Mouse (Mus musculus) forebrain, embryonic 15.5 days (tissue): ENCODE measurements around the gene Ankrd66. TPM values are rescaled to one million over a fixed set of nuclear protein-coding genes. Genes with fewer than 3 reads are reported as not detected.

ENCODE experiments used
- ATAC-seq: fragments of 200-750 bp; cut with Nextera tagmentation; replicated peaks from 2 replicates; pipeline ENCODE4 v1.8.0; 2017; ENCODE audit warnings: mild to moderate bottlenecking, moderate TSS enrichment, moderate library complexity
- H3K27ac ChIP-seq: fragments of 300-500 bp; sonication (generic); replicated peaks from 2 replicates; pipeline ENCODE4 v1.5.1; 2015; ENCODE audit warnings: mild to moderate bottlenecking, inconsistent platforms
- H3K27me3 ChIP-seq: fragments of 300-500 bp; sonication (generic); 2 replicates; pipeline ENCODE4 v1.6.1; 2015; ENCODE audit warnings: inconsistent platforms
- H3K36me3 ChIP-seq: fragments of 300-500 bp; sonication (generic); 2 replicates; pipeline ENCODE4 v1.6.1; 2015; ENCODE audit warnings: mild to moderate bottlenecking, inconsistent platforms
- H3K4me1 ChIP-seq: fragments of 300-500 bp; sonication (generic); 2 replicates; pipeline ENCODE4 v1.6.1; 2015; ENCODE audit warnings: inconsistent platforms
- H3K4me2 ChIP-seq: fragments of 300-500 bp; sonication (generic); replicated peaks from 2 replicates; pipeline ENCODE4 v1.6.1; 2015; ENCODE audit warnings: mild to moderate bottlenecking, inconsistent platforms
- H3K4me3 ChIP-seq: fragments of 300-500 bp; sonication (generic); 2 replicates; pipeline ENCODE4 v1.5.1; 2015; ENCODE audit warnings: mild to moderate bottlenecking, inconsistent platforms
- H3K9ac ChIP-seq: fragments of 300-500 bp; sonication (generic); replicated peaks from 2 replicates; pipeline ENCODE4 v1.6.1; 2015; ENCODE audit warnings: mild to moderate bottlenecking, inconsistent platforms
- H3K9me3 ChIP-seq: fragments of 300-500 bp; sonication (generic); 2 replicates; pipeline ENCODE4 v1.6.1; 2016; ENCODE audit warnings: inconsistent platforms
- WGBS: fragments of 180-500 bp; shearing (Covaris S2); methylation state at CpG from one replicate; pipeline ENCODE4 v1.1.7; 2015; ENCODE audit warnings: mixed read lengths; 5-methylcytosine and 5-hydroxymethylcytosine counted together
- polyA plus RNA-seq: library from polyadenylated mRNA; unstranded; fragments of >200 nt; fragmentation: Nextera tagmentation; extraction: Ambion mirVana; gene quantifications from 2 replicates; pipeline ENCODE4 v1.2.1, GENCODE M21; 2015

The Ankrd66 gene
- polyA plus RNA-seq, 1 experiment from 2014 or later, result 0.47 TPM

DNA sequence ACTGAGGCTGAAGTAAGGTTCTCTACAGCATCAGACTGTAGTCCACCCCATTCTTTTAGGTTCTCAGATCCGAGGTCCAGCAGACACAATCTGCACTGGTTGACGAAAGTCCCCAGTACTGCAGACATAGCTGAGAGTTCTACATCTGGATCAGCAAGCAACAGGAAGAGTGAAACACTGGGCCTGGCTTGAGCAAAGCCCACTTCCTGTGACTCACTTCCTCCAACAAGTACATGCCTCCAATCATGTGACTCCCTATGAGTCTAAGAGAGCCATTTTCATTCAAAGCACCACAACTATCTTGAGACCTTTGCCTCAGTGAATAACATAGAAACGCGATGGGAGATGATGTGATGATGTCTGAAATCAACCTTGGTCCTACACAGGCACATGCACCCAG, 12.2 kb downstream of the Ankrd66 start:
- Histone ChIP-seq H3K4me3 (no peak overlapping the region), H3K36me3 (no peaks in the 10 kb centered on the region), H3K9me3 (no peaks in the 10 kb centered on the region), H3K4me1 (peaks cover 12% of the 10 kb centered on the region), H3K27me3 (no peaks in the 10 kb centered on the region), H3K9ac (no peak overlapping the region), H3K27ac (no peak overlapping the region), H3K4me2 (no peak overlapping the region)
- ATAC-seq, result no peak
- 88% methylated on average over 4 of the region's 4 CpGs for WGBS

DNA sequence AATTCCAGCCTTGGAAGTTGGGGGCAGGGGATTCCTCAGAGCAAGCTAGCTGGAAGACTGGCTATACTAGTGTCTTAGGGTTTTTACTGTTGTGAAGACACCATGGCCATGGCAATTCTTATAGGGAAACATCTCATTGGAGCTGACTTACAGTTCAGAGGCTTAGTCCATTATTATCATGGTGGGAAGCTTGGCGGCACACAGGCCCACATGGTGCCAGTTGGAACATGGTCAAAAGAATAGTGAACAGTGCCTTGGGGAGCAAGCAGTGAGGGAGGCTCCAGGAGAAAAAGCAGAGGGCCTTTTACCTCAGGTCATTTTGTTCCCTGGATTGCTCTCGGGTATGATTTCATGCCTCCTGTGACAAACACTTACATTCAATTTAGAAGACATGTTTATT, 12.9 kb downstream of the Ankrd66 start:
- H3K4me1 ChIP-seq, result peaks cover 12% of the 10 kb centered on the region
- H3K4me2 ChIP-seq, result no peak overlapping the region
- no peaks in the 10 kb centered on the region for H3K36me3 ChIP-seq
- H3K9me3 ChIP-seq, result no peaks in the 10 kb centered on the region
- no peak overlapping the region for H3K9ac ChIP-seq
- H3K4me3 ChIP-seq, result no peak overlapping the region
- WGBS, result 68% methylated on average over 2 of the region's 2 CpGs
- H3K27ac ChIP-seq, result no peak overlapping the region
- no peaks in the 10 kb centered on the region for H3K27me3 ChIP-seq
- no peak for ATAC-seq

- H3K4me2 ChIP-seq, result no peak overlapping the region
- no peak for ATAC-seq
- H3K4me1 ChIP-seq, result 0 out of 2 replicates have a peak, but pooled peaks cover 3% of the 10 kb centered on the region
- H3K27ac ChIP-seq, result no peak overlapping the region
- H3K27me3 ChIP-seq, result no peaks in the 10 kb centered on the region
- no peaks in the 10 kb centered on the region for H3K9me3 ChIP-seq
- H3K9ac ChIP-seq, result no peak overlapping the region
- H3K36me3 ChIP-seq, result no peaks in the 10 kb centered on the region
- WGBS, result 83% methylated on average over 3 of the region's 3 CpGs
- H3K4me3 ChIP-seq, result no peak overlapping the region
Measured at GRCm38 (mm10) chr17:43520166-43520565, 23.3 kb downstream of the Ankrd66 start.

DNA sequence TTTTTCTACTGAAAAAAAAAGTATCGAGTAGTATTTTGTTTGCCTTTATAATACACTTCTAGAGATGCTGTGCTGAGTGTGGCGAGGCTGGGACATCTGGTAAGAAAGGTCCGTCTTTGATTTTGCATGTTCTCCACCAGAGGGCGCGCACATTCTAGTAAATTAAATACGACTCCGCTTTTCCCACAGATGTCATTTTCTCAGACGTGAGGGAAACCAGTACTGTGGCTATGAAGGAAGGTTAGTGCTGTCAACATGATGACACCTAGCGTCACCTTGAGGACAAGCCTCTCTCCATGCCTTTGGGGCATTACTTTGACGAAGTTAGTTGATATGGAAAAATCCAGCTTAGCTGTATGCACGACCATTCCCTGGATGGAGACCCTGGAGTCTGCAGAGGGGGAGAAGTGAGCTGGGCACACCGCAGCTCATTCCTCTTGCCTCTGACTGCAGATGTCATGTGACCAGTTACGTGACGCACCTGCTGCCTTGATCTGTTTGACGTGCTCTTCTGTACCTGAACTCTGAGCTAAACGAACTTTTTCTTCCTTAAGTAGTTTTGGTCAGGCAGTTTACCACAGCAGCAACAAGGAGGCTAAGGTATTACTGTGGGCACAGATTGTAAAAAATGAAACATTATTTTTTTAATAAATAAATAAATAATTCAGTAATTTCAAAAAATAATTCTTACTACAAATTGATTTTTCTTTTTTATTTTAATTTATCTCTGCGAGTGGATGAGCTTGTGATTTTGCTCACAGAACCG, 24.6 kb downstream of the Ankrd66 start:
- Histone ChIP-seq H3K27me3 (no peaks in the 10 kb centered on the region), H3K27ac (no peak overlapping the region), H3K4me1 (0 out of 2 replicates have a peak, but pooled peaks cover 3% of the 10 kb centered on the region), H3K9ac (no peak overlapping the region), H3K36me3 (no peaks in the 10 kb centered on the region), H3K4me2 (no peak overlapping the region), H3K4me3 (no peak overlapping the region), H3K9me3 (peaks cover 6% of the 10 kb centered on the region; the same call in 1 of the 2 replicates)
- 30% methylated on average over 18 of the region's 18 CpGs for WGBS
- ATAC-seq, result peak; percentile 85

- no peak overlapping the region for H3K4me2 ChIP-seq
- H3K27me3 ChIP-seq, result no peaks in the 10 kb centered on the region
- peaks cover 6% of the 10 kb centered on the region; the same call in 1 of the 2 replicates for H3K9me3 ChIP-seq
- no peaks in the 10 kb centered on the region for H3K4me1 ChIP-seq
- ATAC-seq, result peak; percentile 82
- no peak overlapping the region for H3K27ac ChIP-seq
- WGBS, result 26% methylated on average over 4 of the region's 4 CpGs
- H3K9ac ChIP-seq, result no peak overlapping the region
- H3K4me3 ChIP-seq, result no peak overlapping the region
- no peaks in the 10 kb centered on the region for H3K36me3 ChIP-seq
Measured at GRCm38 (mm10) chr17:43510782-43511181, 32.7 kb downstream of the Ankrd66 start.

DNA sequence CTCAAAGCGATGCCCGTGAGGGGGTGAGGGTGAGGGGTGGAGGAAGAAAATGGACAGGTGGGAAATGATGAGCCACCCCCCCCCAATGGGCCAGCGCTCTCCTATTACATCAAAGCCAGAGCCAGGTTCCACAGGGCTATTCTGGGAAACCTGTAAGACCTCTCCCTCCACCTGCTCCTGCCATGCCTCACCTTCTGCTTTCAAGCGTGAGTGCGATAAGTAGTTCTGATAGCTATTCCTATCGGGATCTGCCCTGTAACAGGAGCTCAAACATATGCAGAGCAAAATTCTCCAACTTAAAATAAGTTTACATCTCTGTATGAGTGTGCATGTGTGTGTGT, 38.9 kb downstream of the Ankrd66 start:
- no peaks in the 10 kb centered on the region for H3K36me3 ChIP-seq
- no peak overlapping the region for H3K4me2 ChIP-seq
- no peak overlapping the region for H3K27ac ChIP-seq
- no peaks in the 10 kb centered on the region for H3K27me3 ChIP-seq
- 74% methylated on average over 6 of the region's 6 CpGs for WGBS
- no peaks in the 10 kb centered on the region for H3K9me3 ChIP-seq
- H3K9ac ChIP-seq, result no peak overlapping the region
- no peak overlapping the region for H3K4me3 ChIP-seq
- no peak for ATAC-seq
- no peaks in the 10 kb centered on the region for H3K4me1 ChIP-seq

- no peaks in the 10 kb centered on the region for H3K9me3 ChIP-seq
- no peak overlapping the region for H3K4me3 ChIP-seq
- no peaks in the 10 kb centered on the region for H3K4me1 ChIP-seq
- H3K9ac ChIP-seq, result no peak overlapping the region
- no peaks in the 10 kb centered on the region for H3K36me3 ChIP-seq
- no peak overlapping the region for H3K4me2 ChIP-seq
- 74% methylated on average over 4 of the region's 4 CpGs for WGBS
- no peak overlapping the region for H3K27ac ChIP-seq
- H3K27me3 ChIP-seq, result no peaks in the 10 kb centered on the region
- ATAC-seq, result no peak
Measured at GRCm38 (mm10) chr17:43503861-43504593, 39.4 kb downstream of the Ankrd66 start.

DNA sequence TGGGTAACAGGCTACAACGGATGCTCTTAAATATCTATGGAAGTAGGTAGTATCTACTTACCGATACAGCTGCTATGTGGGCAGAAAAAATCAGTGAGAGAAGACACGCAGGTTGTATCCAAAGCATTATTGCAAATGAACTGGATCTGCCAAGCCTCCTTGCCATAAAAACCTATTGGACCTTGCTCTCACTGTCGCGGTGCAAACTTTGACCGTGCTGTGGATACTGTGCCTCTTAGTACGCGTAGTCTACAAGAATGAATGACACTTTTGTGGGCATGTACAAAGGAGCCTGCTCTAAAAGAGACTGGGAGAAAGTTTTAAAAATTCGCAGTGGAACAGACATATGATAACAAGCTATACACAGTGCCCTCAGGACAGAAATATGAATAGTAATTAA, 40.8 kb downstream of the Ankrd66 start, which contains the start of gene Mep1a:
Gene Mep1a (minus strand): TSS at position 221 of the 400 bp plus-strand sequence.
- H3K27ac ChIP-seq, result no peak within 1 kb of the TSS
- WGBS, result 85% methylated on average over 9 of the region's 9 CpGs
- no peaks in the 10 kb centered on the region for H3K36me3 ChIP-seq
- no peak within 1 kb of the TSS for H3K4me3 ChIP-seq
- no peak within 1 kb of the TSS for H3K4me2 ChIP-seq
- no peak within 1 kb of the TSS for H3K9ac ChIP-seq
- ATAC-seq, result no peak
- no peaks in the 10 kb centered on the region for H3K27me3 ChIP-seq
- H3K9me3 ChIP-seq, result no peaks in the 10 kb centered on the region
- no peaks in the 10 kb centered on the region for H3K4me1 ChIP-seq

- H3K4me3 ChIP-seq, result no peak overlapping the region
- H3K4me2 ChIP-seq, result no peak overlapping the region
- no peaks in the 10 kb centered on the region for H3K27me3 ChIP-seq
- H3K36me3 ChIP-seq, result no peaks in the 10 kb centered on the region
- no peak overlapping the region for H3K27ac ChIP-seq
- WGBS, result 96% methylated on average over 5 of the region's 5 CpGs
- ATAC-seq, result no peak
- no peaks in the 10 kb centered on the region for H3K4me1 ChIP-seq
- H3K9me3 ChIP-seq, result no peaks in the 10 kb centered on the region
- H3K9ac ChIP-seq, result no peak overlapping the region
Measured at GRCm38 (mm10) chr17:43501631-43502030, 41.8 kb downstream of the Ankrd66 start.

DNA sequence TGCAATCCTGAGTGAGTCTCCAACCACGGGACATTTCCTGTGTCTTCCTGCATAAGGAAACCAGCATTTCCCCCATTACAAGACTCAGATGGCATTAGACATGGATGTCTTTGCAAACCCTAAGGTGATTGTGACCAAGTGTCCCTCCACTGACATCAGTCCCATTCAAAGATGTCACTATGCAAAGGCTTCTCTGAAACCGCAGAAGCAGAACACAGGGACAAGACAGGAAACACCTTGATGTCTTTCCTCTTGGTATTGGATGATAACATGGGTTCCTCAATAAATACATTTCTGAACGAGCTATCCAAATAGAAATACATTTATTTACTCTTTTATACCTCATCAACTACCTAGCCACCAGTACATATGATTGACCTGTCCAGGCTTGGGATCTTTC, 42.2 kb downstream of the Ankrd66 start:
- H3K4me3 ChIP-seq, result no peak overlapping the region
- no peak overlapping the region for H3K27ac ChIP-seq
- 84% methylated on average over 3 of the region's 3 CpGs for WGBS
- no peak overlapping the region for H3K4me2 ChIP-seq
- no peaks in the 10 kb centered on the region for H3K4me1 ChIP-seq
- no peak for ATAC-seq
- H3K9me3 ChIP-seq, result no peaks in the 10 kb centered on the region
- no peaks in the 10 kb centered on the region for H3K27me3 ChIP-seq
- H3K36me3 ChIP-seq, result no peaks in the 10 kb centered on the region
- no peak overlapping the region for H3K9ac ChIP-seq

DNA sequence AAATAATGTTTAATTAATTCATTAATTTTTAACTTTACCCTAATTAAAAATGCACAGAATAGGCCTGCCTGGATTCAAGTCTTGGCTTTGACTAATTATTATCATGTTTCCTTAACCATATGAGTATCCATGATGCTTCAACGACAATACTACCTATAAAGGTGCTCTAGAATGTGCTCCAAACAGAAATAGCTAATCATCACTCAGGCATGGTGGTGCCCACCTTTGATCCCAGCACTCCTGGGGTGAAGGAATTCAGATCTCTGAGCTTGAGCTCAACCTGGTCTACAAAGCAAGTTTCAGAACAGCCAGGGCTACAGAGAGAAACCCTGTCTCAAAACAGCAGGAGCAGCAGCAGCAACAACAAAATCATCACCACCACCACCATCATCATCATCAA, 42.9 kb downstream of the Ankrd66 start:
- no peak overlapping the region for H3K4me2 ChIP-seq
- 67% methylated on average over 1 of the region's 1 CpGs for WGBS
- H3K4me1 ChIP-seq, result no peaks in the 10 kb centered on the region
- no peaks in the 10 kb centered on the region for H3K36me3 ChIP-seq
- H3K9me3 ChIP-seq, result no peaks in the 10 kb centered on the region
- ATAC-seq, result no peak
- no peak overlapping the region for H3K9ac ChIP-seq
- H3K27ac ChIP-seq, result no peak overlapping the region
- no peak overlapping the region for H3K4me3 ChIP-seq
- H3K27me3 ChIP-seq, result no peaks in the 10 kb centered on the region

DNA sequence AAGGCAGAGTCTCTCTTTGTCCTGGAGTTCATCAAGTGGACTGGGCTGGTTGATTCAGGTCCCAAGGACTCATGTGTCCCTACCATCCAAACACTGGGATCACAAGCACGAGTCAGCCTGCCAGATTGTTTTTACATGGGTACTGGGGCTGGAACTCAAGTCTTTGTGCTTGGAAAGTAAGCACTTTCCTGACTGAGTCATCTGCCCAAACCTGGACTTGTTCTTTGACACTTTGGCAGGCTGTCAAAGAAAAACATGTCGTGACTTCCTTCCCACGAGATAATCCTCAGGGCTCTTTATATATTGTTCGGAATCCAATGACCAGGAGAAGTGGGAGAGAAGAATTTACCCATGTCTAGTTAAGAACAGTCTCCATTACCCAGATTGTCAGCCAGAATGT, 45.9 kb downstream of the Ankrd66 start:
- no peak overlapping the region for H3K27ac ChIP-seq
- H3K4me3 ChIP-seq, result no peak overlapping the region
- no peaks in the 10 kb centered on the region for H3K27me3 ChIP-seq
- no peak for ATAC-seq
- no peak overlapping the region for H3K9ac ChIP-seq
- no peaks in the 10 kb centered on the region for H3K36me3 ChIP-seq
- no peak overlapping the region for H3K4me2 ChIP-seq
- 80% methylated on average over 4 of the region's 4 CpGs for WGBS
- H3K9me3 ChIP-seq, result no peaks in the 10 kb centered on the region
- H3K4me1 ChIP-seq, result no peaks in the 10 kb centered on the region
